Mouse (Mus musculus) right cerebral cortex, adult 18-20 months (tissue): ENCODE measurements around the gene Paf1.

Source experiments
- DNase-seq: peaks from one replicate; pipeline ENCODE4 v3.0.0; 2022; ENCODE audit warnings: mixed read lengths

Paf1 gene

DNA sequence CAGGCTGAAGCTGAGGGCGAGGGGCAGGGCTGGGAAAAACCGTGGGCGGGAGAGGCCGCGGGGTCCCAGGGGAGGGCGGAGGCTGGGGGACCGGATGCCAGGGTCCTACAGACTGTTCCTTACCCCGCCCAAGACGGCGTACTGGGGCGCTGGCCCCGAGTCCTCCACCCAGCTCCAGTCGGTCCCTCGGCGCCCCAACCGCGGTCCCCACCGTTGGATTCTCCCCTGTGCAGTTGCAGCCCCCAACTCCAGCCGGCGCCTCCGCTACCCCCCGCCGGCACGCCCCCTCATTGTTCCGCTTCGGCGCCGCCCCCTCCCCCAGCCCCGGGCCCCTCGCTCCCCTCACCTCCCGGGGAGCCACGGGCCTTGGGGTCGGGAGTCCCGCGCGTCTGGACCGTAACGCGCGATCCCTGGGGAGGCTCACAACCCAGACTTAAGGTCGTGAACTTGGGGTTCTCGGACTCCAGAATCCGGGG lies 21.2 kb upstream of the Paf1 start:
- no peak for DNase-seq

DNA sequence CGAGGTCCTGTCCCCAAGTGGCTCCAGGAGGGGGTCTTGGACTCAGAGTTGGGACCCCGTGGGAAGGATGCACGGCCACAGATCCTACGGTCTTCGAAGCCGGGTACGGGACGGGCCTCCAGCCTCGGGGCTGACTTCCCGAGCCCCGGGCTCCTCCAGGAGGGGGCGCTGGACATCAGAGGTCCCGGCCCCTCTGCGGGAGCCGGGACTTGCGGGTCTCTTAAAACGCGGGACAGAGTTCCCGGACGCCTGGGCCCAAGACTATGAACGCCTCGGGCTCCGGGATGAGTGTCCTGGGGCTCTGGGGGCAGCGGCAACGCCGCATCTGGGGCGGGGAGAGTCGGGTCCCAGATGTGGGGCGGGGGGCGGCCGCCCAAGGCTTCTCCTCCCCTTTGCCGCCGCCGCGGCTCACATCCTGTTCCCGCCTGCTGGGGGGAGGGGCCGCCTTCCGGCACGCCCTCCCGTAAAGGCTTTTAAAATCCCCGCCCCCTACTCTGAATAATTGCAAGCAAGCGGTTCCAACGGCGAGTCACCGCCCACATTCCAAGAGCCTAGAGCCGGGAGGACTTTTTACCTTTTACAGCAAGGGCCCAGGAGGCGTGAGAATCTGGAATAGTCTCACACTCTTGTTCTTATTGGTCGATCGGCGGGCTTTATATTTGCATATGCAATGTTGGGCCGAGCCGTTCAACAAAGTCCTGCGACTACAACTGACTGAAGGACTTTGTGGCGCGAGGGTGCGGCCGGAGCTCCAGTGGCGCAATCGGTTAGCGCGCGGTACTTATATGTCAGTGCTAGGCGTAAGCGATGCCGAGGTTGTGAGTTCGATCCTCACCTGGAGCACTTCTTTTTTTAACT lies 20.3 kb upstream of the Paf1 start, which contains the start of gene Plekhg2:
Plekhg2 (minus strand) TSS at position 349 of the 858 bp plus-strand sequence.
- DNase-seq = peak; percentile 92

DNA sequence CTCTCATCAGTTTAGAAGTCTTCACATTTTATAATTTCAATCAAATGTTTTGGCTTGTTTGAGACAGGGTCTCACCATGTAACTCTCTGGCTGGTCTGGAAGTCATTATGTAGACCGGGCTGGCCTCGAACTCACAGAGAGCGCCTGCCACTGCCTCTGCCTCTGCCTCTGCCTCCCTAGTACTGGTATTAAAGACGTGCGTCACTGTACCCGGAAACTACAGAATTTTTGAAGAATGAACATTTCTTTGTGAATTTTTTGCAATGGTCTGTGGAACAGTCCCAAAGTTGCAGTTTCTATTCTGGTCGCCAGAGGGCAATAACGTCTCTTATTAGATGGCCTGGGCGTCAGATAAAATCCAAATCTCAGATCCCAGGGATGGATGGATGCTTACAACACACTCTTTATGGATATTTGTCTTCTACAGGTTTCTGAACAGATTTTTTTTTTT lies 19.6 kb upstream of the Paf1 start:
- peak; percentile 68 for DNase-seq

DNA sequence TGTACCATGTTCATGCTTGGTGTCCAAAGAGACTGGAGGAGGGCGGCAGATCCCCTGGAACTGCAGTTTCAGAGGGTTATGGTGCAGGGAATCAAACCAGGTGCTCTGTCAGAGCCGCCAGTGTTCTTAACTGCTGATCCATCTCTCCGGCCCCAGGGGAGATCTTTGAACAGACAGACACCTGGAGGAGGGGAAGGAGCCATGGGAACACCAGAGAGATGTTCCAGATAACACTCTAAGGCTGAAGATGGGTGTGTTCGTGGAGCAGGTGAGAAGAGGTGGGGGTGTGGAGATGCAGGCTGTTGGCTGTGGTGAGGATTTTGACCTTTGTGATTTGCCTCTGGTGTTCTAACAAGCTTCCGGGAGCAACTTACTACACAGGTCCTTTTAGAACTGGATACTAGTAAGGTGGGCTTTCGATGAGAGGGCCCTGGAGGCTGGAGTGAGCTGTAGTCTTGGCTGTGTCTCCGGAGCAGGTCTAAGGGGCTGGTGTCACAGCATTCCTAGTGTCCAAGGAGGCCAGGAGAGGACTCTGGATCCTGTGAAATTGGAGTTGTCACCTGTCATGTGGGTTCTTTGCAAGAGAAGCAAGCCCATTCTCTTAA lies 18.8 kb upstream of the Paf1 start:
- DNase-seq = no peak

DNA sequence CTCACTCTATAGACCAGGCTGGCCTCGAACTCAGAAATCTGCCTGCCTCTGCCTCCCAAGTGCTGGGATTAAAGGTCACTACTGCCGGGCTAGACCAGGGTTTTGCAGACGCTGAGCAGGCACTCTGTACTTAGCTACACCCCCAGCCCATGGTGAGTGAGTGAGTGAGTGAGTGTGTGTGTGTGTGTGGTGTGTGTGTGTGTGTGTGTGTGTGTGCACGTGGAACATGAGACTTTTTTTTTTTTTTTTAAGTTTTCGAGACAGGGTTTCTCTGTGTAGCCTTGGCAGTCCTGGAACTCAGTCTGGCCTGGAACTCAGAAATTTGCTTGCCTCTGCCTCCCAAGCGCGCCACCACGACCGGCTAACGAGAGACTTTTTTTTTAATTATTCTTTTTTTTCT lies 18.1 kb upstream of the Paf1 start:
- DNase-seq = no peak

DNA sequence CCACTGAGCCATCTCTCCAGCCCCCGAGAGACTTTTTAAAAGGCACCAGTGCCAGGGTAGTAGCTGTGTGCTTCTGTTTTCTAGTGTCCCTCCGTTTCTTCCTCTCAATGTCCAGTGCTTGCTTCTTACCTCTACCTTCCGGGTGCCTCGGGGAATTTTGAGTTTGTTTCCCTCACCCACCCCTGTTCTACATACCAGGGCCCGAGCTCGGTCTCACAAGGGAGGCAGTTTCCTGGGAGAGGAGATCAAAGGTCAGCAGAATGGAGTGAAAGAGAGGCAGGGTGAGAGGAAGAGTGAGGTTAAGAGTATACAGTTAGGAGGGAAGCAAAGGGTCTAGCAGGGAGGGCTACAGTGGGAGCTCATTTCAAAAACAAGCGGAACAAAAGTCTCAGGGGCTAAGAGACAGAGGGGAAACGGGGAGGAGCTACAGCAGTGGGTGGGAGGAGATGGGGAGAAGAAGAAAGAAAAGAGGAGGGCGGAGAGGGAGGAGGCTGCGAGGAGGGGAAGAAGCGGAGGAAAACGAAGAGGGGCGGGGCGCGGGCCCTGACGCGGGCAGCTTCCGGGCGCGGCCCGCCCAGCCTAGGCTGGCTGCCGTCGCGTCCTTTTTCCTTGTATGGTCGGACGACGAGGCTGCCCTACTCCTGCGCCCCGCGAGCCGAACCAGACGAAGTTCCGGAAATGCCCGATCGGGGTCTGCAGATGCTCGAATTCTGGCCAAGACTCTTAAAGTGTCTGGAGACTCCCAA lies 17.4 kb upstream of the Paf1 start:
- peak; percentile 83 for DNase-seq

DNA sequence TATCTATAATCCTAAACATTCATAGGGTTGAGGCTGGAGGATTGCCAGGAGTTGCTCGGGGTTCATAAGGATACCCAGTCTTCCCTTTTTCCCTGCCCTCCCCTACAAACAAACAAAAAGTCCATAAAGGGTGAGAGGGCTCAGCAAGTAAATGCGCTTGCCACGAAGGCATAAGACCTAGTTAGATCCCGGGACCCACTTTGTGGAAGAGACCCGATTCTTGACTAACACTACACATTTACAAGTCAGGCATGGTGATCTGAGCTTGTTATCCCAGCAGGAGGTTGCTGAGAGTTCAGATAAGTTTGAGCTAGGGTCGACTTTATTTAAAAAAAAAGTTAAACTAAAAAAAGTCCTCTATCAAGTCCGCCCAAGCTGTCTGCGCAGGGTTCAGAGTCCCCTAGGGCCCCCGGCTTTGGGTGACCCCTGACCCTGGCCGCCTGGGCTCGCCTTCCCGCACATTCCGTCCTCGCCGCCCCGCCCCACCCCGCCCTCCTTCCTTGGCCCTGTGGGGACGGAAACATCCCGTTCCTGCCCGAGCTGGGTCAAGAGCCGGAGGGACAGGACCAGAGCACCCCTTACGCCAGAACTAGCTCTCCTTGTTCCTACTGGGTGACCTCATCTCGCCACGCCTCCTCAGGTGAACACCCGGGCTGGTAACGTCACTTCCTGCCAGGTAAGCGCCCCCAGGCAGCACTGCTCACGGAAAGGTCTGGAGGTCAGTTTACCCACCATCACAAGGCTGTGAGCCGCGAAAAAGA lies 16.6 kb upstream of the Paf1 start:
- DNase-seq = no peak

DNA sequence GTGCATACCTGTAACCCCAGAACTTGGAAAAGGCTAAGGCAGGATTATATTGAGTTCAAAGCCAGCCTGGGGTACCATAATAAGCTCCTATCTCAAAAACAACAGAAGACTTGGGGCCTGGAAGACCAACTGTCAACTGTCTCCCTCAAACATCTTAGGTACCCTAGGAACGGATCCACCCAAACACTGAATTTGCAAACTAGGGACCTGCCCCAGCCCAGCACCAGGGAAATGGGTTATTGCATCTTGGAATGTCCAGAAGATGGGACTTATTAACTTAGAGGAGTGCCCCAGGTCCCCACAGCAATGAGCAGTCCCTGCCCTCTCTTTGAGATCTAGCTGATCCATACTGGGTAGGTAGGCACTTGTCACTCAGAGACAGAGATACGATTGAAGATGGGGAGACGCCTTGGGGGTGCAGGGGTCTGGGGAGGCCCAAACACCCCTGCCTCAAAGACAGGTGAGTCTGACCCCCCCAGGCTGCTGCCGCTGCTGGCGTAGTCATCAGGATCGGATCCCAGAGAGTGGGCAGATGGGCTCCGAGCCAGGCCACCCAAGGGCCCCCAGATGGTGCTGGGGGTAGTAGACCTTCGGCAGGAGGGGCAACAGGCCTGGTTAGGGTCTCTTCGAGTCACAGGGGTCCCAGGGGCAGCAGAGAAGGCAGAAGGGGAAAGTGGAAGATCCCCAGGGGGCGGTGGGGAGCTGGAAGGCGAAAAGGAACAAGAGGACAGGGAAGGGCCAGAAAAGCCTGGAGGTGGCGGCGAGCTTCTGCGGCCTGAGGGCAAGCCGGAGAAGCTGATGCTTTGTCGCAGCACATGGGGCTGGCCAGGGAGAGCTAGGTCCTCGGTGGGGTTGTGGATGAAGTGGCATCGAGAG lies 15.3 kb upstream of the Paf1 start:
- no peak for DNase-seq

DNA sequence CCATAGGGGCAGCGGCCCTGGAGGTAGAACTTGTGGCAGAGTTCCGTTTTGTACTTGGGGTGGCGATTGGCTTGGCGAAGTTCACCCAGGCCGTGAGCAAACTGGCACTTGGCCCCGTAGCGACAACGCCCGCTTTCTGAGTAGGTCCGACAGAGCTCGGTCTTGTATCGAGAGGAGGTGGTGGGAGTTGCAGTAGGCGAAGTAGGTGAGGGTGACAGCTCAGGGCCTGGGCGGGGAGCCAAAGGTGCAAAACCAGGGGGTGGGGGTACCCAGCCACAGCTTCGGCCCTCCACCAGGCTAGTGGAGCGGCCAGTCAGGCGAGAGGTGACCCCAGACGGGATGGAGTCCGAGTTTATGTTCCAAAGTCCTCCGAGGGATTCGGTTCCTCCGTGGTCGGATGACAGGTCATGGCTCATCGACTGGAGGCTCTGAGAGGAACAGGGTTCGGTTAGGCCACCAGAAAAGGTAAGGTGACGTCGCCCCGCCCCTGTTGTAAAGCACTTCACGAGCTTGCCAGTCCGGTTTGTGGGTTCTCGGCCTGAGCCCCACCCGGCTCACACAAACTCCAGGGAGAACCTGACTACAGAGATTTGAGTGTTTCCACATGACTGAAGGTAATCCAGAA lies 14.6 kb upstream of the Paf1 start:
- no peak for DNase-seq

DNA sequence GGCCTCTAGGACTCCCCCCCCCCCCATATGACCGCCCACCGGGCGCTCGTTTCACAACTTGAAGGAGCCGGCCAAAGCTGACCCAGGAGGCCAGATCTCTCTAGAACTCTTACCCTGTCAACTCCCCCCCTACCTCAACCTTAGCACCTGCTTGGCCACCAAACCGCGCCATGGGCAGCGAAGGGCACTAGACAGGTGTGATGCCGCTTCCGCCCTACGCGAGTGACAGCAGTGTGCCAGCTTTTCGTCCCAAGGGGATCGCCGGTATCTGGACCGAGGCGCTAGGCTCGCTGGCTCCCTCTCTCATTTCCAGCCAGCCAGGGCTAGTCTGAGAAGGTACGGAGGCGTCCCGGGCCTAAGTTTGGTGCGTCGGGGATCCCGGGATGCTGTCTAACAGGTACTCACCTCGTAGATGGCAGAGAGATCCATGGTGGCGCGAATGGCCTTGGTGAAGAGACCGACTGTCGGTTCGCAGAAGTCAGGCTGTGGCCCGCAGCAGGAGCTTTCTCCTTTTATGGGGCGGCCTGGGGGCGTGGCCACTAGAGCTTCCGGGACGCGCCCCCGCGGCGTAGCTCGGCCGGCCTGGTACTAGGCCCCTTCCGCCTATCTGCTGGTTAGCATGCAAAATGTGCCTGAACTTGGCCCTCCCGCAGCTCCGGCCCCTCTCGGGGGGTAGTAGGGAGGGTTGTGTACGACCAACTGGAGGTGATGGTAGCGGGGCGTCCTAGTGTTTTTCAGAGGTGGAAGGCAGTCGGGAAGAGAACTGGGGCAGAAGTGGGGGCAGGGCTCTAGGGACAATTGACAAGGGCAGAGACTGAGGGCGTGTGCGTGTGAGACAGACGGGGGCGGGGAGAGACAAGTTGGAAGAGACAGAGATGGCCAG lies 13.7 kb upstream of the Paf1 start:
- peak; percentile 80 for DNase-seq

DNA sequence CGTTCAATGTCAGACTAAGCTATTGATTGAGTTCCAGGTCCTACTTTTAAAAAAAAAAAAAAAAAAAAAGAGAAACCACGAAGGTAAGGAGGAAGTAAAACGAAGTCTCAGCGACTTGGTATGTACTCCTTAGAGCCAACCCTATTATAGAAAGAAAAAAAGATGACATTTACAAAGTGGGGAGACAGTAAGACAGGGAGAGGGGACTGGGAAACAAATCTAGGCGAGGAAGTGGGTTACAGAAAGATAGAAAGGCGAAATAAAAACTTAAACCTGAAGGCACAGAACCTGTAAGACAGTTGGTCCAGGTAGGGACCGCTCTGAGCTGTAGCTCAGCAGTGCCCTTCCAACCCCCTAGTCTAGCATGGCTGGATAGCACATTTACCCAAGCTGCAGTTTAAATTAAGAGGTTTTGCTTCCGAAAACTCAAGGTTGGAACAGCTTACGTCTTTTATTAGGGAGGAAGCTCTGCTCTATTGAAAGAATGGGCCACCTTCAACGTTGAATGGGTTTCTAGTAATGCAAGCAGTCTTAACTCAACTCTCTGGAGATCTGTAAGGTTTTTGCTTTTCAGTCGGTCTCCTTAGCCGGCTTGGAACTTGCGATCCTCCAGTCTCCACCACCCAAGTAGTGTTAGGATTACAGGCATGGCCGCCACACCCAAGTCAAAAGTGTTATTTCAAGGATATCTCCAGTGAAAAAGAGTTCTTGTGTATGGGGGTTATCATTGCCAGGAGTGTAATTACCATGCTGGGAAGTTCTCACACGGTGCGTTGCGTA lies 12.3 kb upstream of the Paf1 start, which contains the start of gene Zfp36:
Zfp36 (minus strand) TSS at position 17 of the 780 bp plus-strand sequence.
- no peak for DNase-seq

DNA sequence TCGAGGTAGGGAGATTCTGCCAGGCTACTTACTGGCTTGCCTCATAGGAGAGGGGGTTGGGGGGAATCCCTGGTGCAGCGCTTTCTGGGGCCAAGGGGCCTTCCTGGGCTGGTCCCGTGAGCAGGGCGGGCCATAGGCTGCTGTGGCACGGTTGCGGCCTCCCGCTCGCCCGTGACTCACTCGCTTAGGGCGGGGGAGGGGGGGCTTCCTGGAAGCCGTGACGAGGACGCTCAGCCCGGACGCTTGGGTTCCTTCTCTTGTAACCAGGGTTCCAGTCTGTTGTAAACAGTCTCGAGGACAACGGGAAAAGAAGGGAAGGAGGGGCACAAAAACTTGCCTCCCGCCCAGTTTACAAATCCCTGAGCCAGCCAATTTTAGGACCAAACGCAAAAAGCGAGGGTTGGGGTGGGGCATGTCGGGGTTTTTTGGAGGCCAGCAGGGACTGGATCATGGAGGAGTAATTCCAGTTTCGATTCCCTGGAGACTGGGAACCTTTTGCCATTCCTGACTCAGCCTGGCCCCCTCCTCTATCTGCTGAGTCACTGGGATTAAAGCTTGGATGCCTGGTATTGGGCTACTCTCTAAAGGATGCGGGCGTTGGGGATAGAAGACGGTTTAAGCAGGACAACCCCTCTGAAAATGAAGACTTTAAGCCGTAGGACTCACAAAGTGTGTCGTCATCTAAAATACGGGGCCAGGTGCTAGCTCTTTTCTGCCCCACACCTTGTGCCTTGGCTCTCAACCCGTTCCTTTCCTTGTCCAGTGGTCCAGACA lies 11.5 kb upstream of the Paf1 start:
- DNase-seq = no peak

DNA sequence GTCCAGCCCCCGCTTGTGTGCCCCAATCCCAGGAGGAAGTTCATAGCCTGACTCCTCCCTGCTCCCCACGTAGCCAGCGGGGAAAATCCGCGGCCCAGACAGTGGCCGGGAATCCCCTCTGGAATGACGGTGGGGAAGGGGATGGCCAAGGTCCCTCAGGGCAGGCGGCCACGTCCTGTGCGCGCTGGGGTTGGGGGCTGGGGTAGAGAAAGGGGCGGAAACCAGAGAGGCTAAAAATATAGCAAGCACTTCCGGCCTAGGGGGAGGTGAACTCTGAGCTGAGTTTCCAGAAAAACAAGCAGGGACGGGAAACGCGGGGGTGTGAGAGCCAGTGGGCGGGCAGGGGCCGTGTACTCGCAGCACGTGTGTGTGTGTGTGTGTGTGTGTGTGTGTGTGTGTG lies 10.8 kb upstream of the Paf1 start:
- peak; percentile 49 for DNase-seq

DNA sequence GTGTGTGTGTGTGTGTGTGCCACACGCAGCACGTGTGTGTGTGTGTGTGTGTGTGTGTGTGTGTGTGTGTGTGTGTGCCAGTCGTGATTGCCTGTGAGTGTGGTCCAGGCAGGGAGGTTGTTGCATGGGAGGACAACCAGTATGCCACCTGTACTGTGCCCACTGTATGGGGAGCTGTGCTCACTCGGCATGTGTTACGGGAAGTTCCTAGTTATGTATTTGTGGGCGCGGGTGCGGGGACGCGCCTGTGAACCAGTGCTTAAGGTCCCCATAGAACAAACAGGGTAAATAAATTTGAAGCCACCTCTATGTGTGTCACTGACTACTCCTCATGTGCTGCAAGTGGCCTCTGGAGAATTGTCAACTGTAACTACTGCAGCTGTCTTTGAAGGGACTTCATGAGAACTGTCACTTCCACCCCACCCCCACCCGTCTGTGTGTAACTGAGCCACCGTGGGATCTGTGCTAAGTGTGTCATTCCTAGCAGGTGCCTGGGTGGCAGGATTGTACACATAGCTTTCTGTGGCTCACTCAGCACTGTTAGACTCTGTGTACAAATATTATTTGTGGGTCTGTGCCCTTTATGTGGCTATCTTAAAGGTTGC lies 10.3 kb upstream of the Paf1 start:
- no peak for DNase-seq

DNA sequence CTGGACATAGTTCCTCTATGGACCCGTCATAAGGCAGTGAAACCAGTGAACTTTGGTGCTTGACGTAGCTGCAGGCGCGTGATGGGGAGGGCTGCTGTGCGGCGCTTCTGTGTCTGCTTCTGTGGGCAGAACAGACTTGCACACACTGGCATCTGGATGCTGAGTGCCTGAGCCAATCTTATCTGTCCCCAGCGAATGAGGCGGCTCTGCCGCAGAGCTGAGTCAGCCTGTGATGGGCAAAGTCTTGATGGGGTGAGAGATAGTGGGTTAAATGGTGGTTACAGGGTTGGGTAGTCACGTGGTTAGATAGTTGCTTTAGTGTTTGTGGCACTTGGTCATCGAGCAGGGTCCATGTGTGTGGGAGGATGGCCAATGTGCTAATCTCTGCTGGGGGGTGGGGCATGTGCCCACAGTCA lies 9.8 kb upstream of the Paf1 start:
- DNase-seq = peak; percentile 82

DNA sequence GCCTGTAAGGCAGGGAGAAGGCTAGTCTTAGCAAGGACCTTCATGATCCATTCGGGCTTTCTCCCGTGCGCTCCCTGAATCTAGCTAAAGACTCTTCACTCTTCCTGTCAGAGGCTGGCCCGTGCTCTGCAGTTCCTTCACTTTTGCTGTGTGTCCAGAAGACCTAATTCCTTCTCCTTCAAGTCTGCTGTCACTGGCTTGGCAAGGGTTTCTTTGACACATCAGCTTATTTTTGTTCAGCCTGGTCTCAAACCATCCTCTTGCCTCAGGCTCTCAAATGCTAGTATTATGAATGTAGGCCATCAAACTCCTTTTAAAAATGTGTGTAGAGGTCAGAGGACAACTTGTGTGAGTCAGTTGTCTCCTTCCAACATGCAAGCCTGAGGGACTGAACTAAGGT lies 9.1 kb upstream of the Paf1 start:
- DNase-seq = no peak

DNA sequence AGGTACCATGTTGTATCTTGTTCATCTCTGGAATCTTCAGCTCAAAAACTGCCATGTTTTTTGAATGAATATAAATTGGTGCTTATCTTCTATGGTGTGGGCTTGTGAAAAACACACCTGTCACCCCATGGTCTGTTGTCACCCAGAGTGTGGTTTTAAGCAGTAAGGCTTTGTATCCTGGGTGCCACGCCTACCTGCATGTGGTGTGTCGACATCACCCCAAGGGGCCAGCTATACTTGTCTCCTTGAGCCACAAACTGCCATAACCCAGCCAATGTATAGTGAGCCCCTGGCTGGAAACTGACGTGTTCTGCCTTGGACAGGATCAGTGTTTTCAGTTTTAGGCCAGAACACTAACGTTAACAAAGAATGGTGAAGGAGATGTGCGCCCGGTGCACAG lies 8.6 kb upstream of the Paf1 start:
- DNase-seq = no peak

DNA sequence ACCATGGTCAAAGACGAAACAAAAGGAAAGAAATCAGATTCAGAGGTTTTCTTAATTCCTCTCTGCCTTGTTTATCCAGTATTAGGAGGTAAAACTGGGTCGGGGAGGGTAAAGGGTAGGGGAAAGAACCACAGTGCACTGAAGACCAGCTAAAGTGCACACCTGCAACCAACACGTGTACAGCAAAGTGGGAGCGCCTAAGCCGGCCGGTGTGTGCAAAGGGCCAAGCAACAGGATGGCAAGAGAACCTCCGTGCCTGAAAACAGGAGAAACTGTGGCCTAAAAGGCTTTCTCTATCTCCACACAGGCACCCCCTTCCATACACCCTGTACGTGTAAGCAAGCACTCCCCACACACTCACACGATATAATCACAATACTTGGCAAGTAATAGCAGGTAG lies 7.6 kb upstream of the Paf1 start:
- DNase-seq = no peak
